Mouse (Mus musculus) limb, embryonic 10.5 days (tissue): ENCODE measurements around the gene Mgat5b. TPM values are rescaled to one million over a fixed set of nuclear protein-coding genes. Genes with fewer than 3 reads are reported as not detected.

Experiments used
- DNase-seq: peaks from one replicate; pipeline ENCODE4 v3.0.0-alpha.2; 2017; ENCODE audit warnings: low spot score
- H3K27ac ChIP-seq: fragments of 300-500 bp; sonication (generic); 2 replicates; pipeline ENCODE4 v1.5.1; 2016; ENCODE audit warnings: mild to moderate bottlenecking
- H3K27me3 ChIP-seq: fragments of 300-500 bp; sonication (generic); 2 replicates; pipeline ENCODE4 v1.6.1; 2016; ENCODE audit warnings: low read depth, mild to moderate bottlenecking; ENCODE audit not compliant: poor library complexity, severe bottlenecking
- H3K36me3 ChIP-seq: fragments of 300-500 bp; sonication (generic); 2 replicates; pipeline ENCODE4 v1.6.1; 2016; ENCODE audit warnings: mild to moderate bottlenecking, moderate library complexity
- H3K4me1 ChIP-seq: fragments of 300-500 bp; sonication (generic); 2 replicates; pipeline ENCODE4 v1.6.1; 2016
- H3K4me3 ChIP-seq: fragments of 300-500 bp; sonication (generic); 2 replicates; pipeline ENCODE4 v1.5.1; 2016; ENCODE audit warnings: mild to moderate bottlenecking, moderate library complexity
- H3K9me3 ChIP-seq: fragments of 300-500 bp; sonication (generic); replicated peaks from 2 replicates; pipeline ENCODE4 v1.6.1; 2016; ENCODE audit warnings: mild to moderate bottlenecking
- WGBS: fragments of 180-500 bp; shearing (Covaris S2); methylation state at CpG from one replicate; pipeline ENCODE4 v1.1.7; 2016; 5-methylcytosine and 5-hydroxymethylcytosine counted together
- polyA plus RNA-seq: library from polyadenylated mRNA; unstranded; fragments of >200 nt; fragmentation: Nextera tagmentation; extraction: Ambion mirVana; gene quantifications from 2 replicates; pipeline ENCODE4 v1.2.1, GENCODE M21; 2016

Gene Mgat5b
- polyA plus RNA-seq, 1 experiment from 2014 or later: 1.4 TPM

- Histone ChIP-seq H3K36me3 (no peaks in the 10 kb centered on the region), H3K27ac (no peak overlapping the region), H3K27me3 (peaks cover 51% of the 10 kb centered on the region), H3K4me1 (peaks cover 49% of the 10 kb centered on the region), H3K9me3 (no peaks in the 10 kb centered on the region), H3K4me3 (no peak overlapping the region)
- no peak for DNase-seq
- WGBS: 61% methylated on average over 6 of the region's 6 CpGs
Observed at GRCm38 (mm10) chr11:116991964-116992363, 73.3 kb downstream of the Mgat5b start.

GRCm38 (mm10) chr11:116994095-116994582 lies 75.5 kb downstream of the Mgat5b start:
- Histone ChIP-seq H3K4me3 (peak overlapping the region; percentile 30; the same call in 1 of the 2 replicates), H3K36me3 (no peaks in the 10 kb centered on the region), H3K9me3 (no peaks in the 10 kb centered on the region), H3K27me3 (peaks cover 55% of the 10 kb centered on the region), H3K4me1 (peaks cover 31% of the 10 kb centered on the region), H3K27ac (no peak overlapping the region)
- DNase-seq: peak; percentile 50
- 2% methylated on average over 18 of the region's 18 CpGs for WGBS

GRCm38 (mm10) chr11:116996976-116997375 lies 78.3 kb downstream of the Mgat5b start:
- Histone ChIP-seq H3K9me3 (no peaks in the 10 kb centered on the region), H3K36me3 (no peaks in the 10 kb centered on the region), H3K4me3 (no peak overlapping the region), H3K4me1 (peaks cover 26% of the 10 kb centered on the region), H3K27me3 (peaks cover 63% of the 10 kb centered on the region), H3K27ac (no peak overlapping the region)
- DNase-seq: no peak
- WGBS: 25% methylated on average over 3 of the region's 3 CpGs

GRCm38 (mm10) chr11:116998935-116999334 lies 80.3 kb downstream of the Mgat5b start:
- no peak overlapping the region for H3K4me3 ChIP-seq
- no peak for DNase-seq
- no peaks in the 10 kb centered on the region for H3K9me3 ChIP-seq
- peaks cover 16% of the 10 kb centered on the region for H3K4me1 ChIP-seq
- peaks cover 61% of the 10 kb centered on the region for H3K27me3 ChIP-seq
- no peak overlapping the region for H3K27ac ChIP-seq
- 96% methylated on average over 5 of the region's 5 CpGs for WGBS
- H3K36me3 ChIP-seq: no peaks in the 10 kb centered on the region

- no peaks in the 10 kb centered on the region for H3K9me3 ChIP-seq
- no peaks in the 10 kb centered on the region for H3K36me3 ChIP-seq
- no peak for DNase-seq
- WGBS: 5% methylated on average over 3 of the region's 3 CpGs
- peaks cover 15% of the 10 kb centered on the region for H3K4me1 ChIP-seq
- H3K27me3 ChIP-seq: peaks cover 61% of the 10 kb centered on the region
- H3K27ac ChIP-seq: no peak overlapping the region
- H3K4me3 ChIP-seq: no peak overlapping the region
Observed at GRCm38 (mm10) chr11:117000219-117000618, 81.6 kb downstream of the Mgat5b start.

GRCm38 (mm10) chr11:117001789-117002188 lies 83.1 kb downstream of the Mgat5b start:
- peaks cover 59% of the 10 kb centered on the region for H3K27me3 ChIP-seq
- no peaks in the 10 kb centered on the region for H3K9me3 ChIP-seq
- no peak overlapping the region for H3K27ac ChIP-seq
- H3K4me3 ChIP-seq: no peak overlapping the region
- 41% methylated on average over 4 of the region's 4 CpGs for WGBS
- peaks cover 15% of the 10 kb centered on the region for H3K4me1 ChIP-seq
- DNase-seq: no peak
- no peaks in the 10 kb centered on the region for H3K36me3 ChIP-seq

GRCm38 (mm10) chr11:117003503-117003902 lies 84.8 kb downstream of the Mgat5b start:
- no peaks in the 10 kb centered on the region for H3K36me3 ChIP-seq
- no peak overlapping the region for H3K4me3 ChIP-seq
- H3K4me1 ChIP-seq: peaks cover 21% of the 10 kb centered on the region
- DNase-seq: no peak
- H3K9me3 ChIP-seq: no peaks in the 10 kb centered on the region
- WGBS: 70% methylated on average over 9 of the region's 9 CpGs
- peaks cover 54% of the 10 kb centered on the region for H3K27me3 ChIP-seq
- no peak overlapping the region for H3K27ac ChIP-seq

GRCm38 (mm10) chr11:117004277-117004676 lies 85.6 kb downstream of the Mgat5b start:
- H3K36me3 ChIP-seq: no peaks in the 10 kb centered on the region
- DNase-seq: no peak
- H3K4me3 ChIP-seq: no peak overlapping the region
- peaks cover 21% of the 10 kb centered on the region for H3K4me1 ChIP-seq
- no peak overlapping the region for H3K27ac ChIP-seq
- 19% methylated on average over 9 of the region's 9 CpGs for WGBS
- no peaks in the 10 kb centered on the region for H3K9me3 ChIP-seq
- peaks cover 54% of the 10 kb centered on the region for H3K27me3 ChIP-seq

GRCm38 (mm10) chr11:117017462-117017861 lies 98.8 kb downstream of the Mgat5b start:
- no peaks in the 10 kb centered on the region for H3K36me3 ChIP-seq
- peaks cover 5% of the 10 kb centered on the region for H3K27me3 ChIP-seq
- peaks cover 27% of the 10 kb centered on the region for H3K4me1 ChIP-seq
- 0 out of 2 replicates have a peak overlapping the region, but pooled peaks have one; percentile 15 for H3K27ac ChIP-seq
- no peaks in the 10 kb centered on the region for H3K9me3 ChIP-seq
- DNase-seq: no peak
- 45% methylated on average over 4 of the region's 4 CpGs for WGBS
- H3K4me3 ChIP-seq: no peak overlapping the region

- H3K27me3 ChIP-seq: peaks cover 5% of the 10 kb centered on the region
- peak; percentile 82 for DNase-seq
- WGBS: 6% methylated on average over 8 of the region's 8 CpGs
- peaks cover 3% of the 10 kb centered on the region; the same call in 1 of the 2 replicates for H3K9me3 ChIP-seq
- H3K4me1 ChIP-seq: peaks cover 27% of the 10 kb centered on the region
- H3K4me3 ChIP-seq: 0 out of 2 replicates have a peak overlapping the region, but pooled peaks have one; percentile 4
- peak overlapping the region; percentile 50; the same call in 1 of the 2 replicates for H3K27ac ChIP-seq
- H3K36me3 ChIP-seq: no peaks in the 10 kb centered on the region
Observed at GRCm38 (mm10) chr11:117018410-117018809, 99.7 kb downstream of the Mgat5b start.

GRCm38 (mm10) chr11:117021026-117021425 lies 102.4 kb downstream of the Mgat5b start:
- peaks cover 27% of the 10 kb centered on the region for H3K4me1 ChIP-seq
- peaks cover 12% of the 10 kb centered on the region for H3K27me3 ChIP-seq
- no peak for DNase-seq
- 69% methylated on average over 2 of the region's 2 CpGs for WGBS
- no peaks in the 10 kb centered on the region for H3K36me3 ChIP-seq
- no peak overlapping the region for H3K4me3 ChIP-seq
- H3K27ac ChIP-seq: no peak overlapping the region
- peaks cover 5% of the 10 kb centered on the region; the same call in 1 of the 2 replicates for H3K9me3 ChIP-seq

GRCm38 (mm10) chr11:117023537-117023936 lies 104.9 kb downstream of the Mgat5b start:
- H3K4me1 ChIP-seq: peaks cover 12% of the 10 kb centered on the region
- no peak overlapping the region for H3K4me3 ChIP-seq
- 95% methylated on average over 3 of the region's 3 CpGs for WGBS
- peaks cover 5% of the 10 kb centered on the region; the same call in 1 of the 2 replicates for H3K9me3 ChIP-seq
- DNase-seq: no peak
- no peak overlapping the region for H3K27ac ChIP-seq
- H3K27me3 ChIP-seq: peaks cover 22% of the 10 kb centered on the region
- H3K36me3 ChIP-seq: no peaks in the 10 kb centered on the region

GRCm38 (mm10) chr11:117027681-117028080 lies 109.0 kb downstream of the Mgat5b start:
- Histone ChIP-seq H3K27me3 (peaks cover 47% of the 10 kb centered on the region), H3K36me3 (no peaks in the 10 kb centered on the region), H3K4me1 (peaks cover 19% of the 10 kb centered on the region), H3K9me3 (peaks cover 5% of the 10 kb centered on the region; the same call in 1 of the 2 replicates), H3K27ac (0 out of 2 replicates have a peak overlapping the region, but pooled peaks have one; percentile 1), H3K4me3 (no peak overlapping the region)
- DNase-seq: no peak
- WGBS: 38% methylated on average over 10 of the region's 10 CpGs
